Mouse (Mus musculus) midbrain, postnatal 0 days (tissue): ENCODE measurements around the gene B3gnt3. TPM values are rescaled to one million over a fixed set of nuclear protein-coding genes. Genes with fewer than 3 reads are reported as not detected.
A peak's percentile ranks its signal among the peaks of the same experiment; 100 is the strongest.

Experiments
- ATAC-seq: fragments of 200-750 bp; cut with Nextera tagmentation; 2 replicates; pipeline ENCODE4 v1.8.0; 2017; ENCODE audit warnings: moderate number of reproducible peaks, mild to moderate bottlenecking, moderate TSS enrichment, moderate library complexity; ENCODE audit not compliant: low FRiP score
- DNase-seq: peaks from one replicate; pipeline ENCODE4 v3.0.0-alpha.2; 2015; ENCODE audit warnings: low spot score
- H3K27ac ChIP-seq: fragments of 300-500 bp; sonication (generic); 2 replicates; pipeline ENCODE4 v1.5.1; 2014; ENCODE audit warnings: low read depth, mild to moderate bottlenecking, low read length, mixed read lengths
- H3K27me3 ChIP-seq: fragments of 300-500 bp; sonication (generic); 2 replicates; pipeline ENCODE4 v1.6.1; 2014; ENCODE audit warnings: low read length, control low read depth, mixed read lengths; ENCODE audit not compliant: insufficient read depth
- H3K36me3 ChIP-seq: fragments of 300-500 bp; sonication (generic); 2 replicates; pipeline ENCODE4 v1.6.1; 2014; ENCODE audit warnings: low read length, control low read depth, mixed read lengths; ENCODE audit not compliant: insufficient read depth
- H3K4me1 ChIP-seq: fragments of 300-500 bp; sonication (generic); 2 replicates; pipeline ENCODE4 v1.6.1; 2014; ENCODE audit warnings: mild to moderate bottlenecking, control low read depth, antibody characterized with exemption, low read length, mixed read lengths; ENCODE audit not compliant: insufficient read depth
- H3K4me2 ChIP-seq: fragments of 300-500 bp; sonication (generic); 2 replicates; pipeline ENCODE4 v1.6.1; 2014; ENCODE audit warnings: low read depth, mild to moderate bottlenecking, low read length, mixed read lengths; ENCODE audit not compliant: poor library complexity, severe bottlenecking
- H3K4me3 ChIP-seq: fragments of 300-500 bp; sonication (generic); 2 replicates; pipeline ENCODE4 v1.5.1; 2014; ENCODE audit warnings: low read depth, mild to moderate bottlenecking, low read length, moderate library complexity
- H3K9ac ChIP-seq: fragments of 300-500 bp; sonication (generic); replicated peaks from 2 replicates; pipeline ENCODE4 v1.6.1; 2014; ENCODE audit warnings: mild to moderate bottlenecking, low read length, moderate library complexity, mixed read lengths; ENCODE audit not compliant: poor library complexity, severe bottlenecking
- H3K9me3 ChIP-seq: fragments of 300-500 bp; sonication (generic); 2 replicates; pipeline ENCODE4 v1.6.1; 2016; ENCODE audit warnings: low read length, control low read depth
- CTCF ChIP-seq: IDR thresholded peaks from 2 replicates; pipeline ENCODE4 v1.5.1; 2016; ENCODE audit warnings: antibody characterized with exemption, mild to moderate bottlenecking
- WGBS: fragments of 180-500 bp; shearing (Covaris S2); extraction: QIAGEN DNeasy Blood & Tissue Kit; methylation state at CpG from one replicate; pipeline ENCODE4 v1.1.7; 2014; 5-methylcytosine and 5-hydroxymethylcytosine counted together
- polyA plus RNA-seq: library from polyadenylated mRNA; unstranded; fragments of >200 nt; fragmentation: Nextera tagmentation; extraction: Ambion mirVana; gene quantifications from 2 replicates; pipeline ENCODE4 v1.2.1, GENCODE M21; 2015
- total RNA-seq: library from RNA; depleted of rRNA; stranded (reverse); fragments of >200 nt; gene quantifications from 2 replicates; pipeline ENCODE4 v1.2.3, GENCODE M21; 2014

B3gnt3 gene
- total and polyA plus RNA-seq, 2 experiments from 2014 or later, result 0.31 to 1.6 TPM

DNA sequence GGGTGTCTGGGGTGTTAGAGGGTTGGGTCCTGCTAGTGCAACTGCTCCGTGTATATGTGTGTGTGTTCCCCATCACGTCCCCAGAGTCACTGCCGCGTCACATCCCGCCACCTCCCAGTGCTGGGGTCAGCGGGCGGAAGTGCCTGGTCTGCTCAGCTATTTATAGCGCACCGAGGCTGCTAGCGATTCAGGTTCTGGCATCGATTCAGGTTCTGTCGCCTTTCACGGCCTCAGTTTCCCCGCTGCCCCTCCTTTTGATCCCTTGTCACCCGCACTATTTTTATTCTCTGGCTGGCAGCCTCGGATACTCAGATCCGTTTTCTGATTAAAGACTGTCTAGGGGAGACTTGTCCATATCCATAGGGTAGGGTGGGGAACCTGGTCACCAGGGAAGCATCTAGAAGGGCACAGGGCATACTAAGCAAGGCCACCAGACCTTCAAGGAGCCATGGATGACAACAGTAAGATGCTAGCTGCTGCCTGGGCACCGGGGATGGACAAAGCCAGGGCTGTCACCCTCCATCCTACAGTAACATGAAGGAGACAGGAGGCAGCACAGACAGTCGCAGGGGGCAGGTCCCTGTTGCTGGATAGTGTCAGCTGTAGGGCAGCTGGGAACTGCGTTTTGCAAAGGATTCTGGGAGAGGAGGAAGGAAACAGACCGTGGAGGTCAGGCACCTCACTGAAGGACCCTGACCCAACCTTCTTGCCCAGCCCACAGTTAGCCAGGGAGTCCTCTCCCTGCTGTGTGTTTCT, 33.2 kb downstream of the B3gnt3 start:
- H3K4me1 ChIP-seq, result peaks cover 17% of the 10 kb centered on the region; the same call in 1 of the 2 replicates
- DNase-seq, result peak; percentile 37
- 0 out of 2 replicates have a peak overlapping the region, but pooled peaks have one; percentile 12 for H3K27ac ChIP-seq
- ATAC-seq, result no peak
- no peaks in the 10 kb centered on the region for H3K9me3 ChIP-seq
- H3K9ac ChIP-seq, result peak overlapping the region; percentile 29; the same call in 1 of the 2 replicates
- peak overlapping the region; percentile 1; the same call in 1 of the 2 replicates for H3K4me3 ChIP-seq
- TF ChIP-seq CTCF, result no peak
- H3K36me3 ChIP-seq, result peaks cover 17% of the 10 kb centered on the region
- WGBS, result 9% methylated on average over 21 of the region's 21 CpGs
- no peaks in the 10 kb centered on the region for H3K27me3 ChIP-seq
- H3K4me2 ChIP-seq, result peak overlapping the region; percentile 26

- no peak for TF ChIP-seq CTCF
- peaks cover 25% of the 10 kb centered on the region for H3K36me3 ChIP-seq
- WGBS, result 44% methylated on average over 5 of the region's 5 CpGs
- H3K27ac ChIP-seq, result no peak overlapping the region
- DNase-seq (no peak), ATAC-seq (no peak)
- no peak overlapping the region for H3K4me2 ChIP-seq
- no peaks in the 10 kb centered on the region for H3K9me3 ChIP-seq
- no peaks in the 10 kb centered on the region for H3K27me3 ChIP-seq
- H3K9ac ChIP-seq, result peak overlapping the region; percentile 44
- peaks cover 17% of the 10 kb centered on the region; the same call in 1 of the 2 replicates for H3K4me1 ChIP-seq
- no peak overlapping the region for H3K4me3 ChIP-seq
Observed at GRCm38 (mm10) chr8:71667256-71667655, 34.3 kb downstream of the B3gnt3 start.

- Histone ChIP-seq H3K4me1 (peaks cover 17% of the 10 kb centered on the region; the same call in 1 of the 2 replicates), H3K4me3 (no peak overlapping the region), H3K27me3 (no peaks in the 10 kb centered on the region), H3K9me3 (no peaks in the 10 kb centered on the region), H3K36me3 (peaks cover 29% of the 10 kb centered on the region), H3K9ac (peak overlapping the region; percentile 44; the same call in 1 of the 2 replicates), H3K4me2 (no peak overlapping the region), H3K27ac (no peak overlapping the region)
- ATAC-seq (no peak), DNase-seq (no peak)
- WGBS, result 22% methylated on average over 1 of the region's 1 CpGs
- TF ChIP-seq CTCF, result no peak
Observed at GRCm38 (mm10) chr8:71666855-71667254, 34.7 kb downstream of the B3gnt3 start.

DNA sequence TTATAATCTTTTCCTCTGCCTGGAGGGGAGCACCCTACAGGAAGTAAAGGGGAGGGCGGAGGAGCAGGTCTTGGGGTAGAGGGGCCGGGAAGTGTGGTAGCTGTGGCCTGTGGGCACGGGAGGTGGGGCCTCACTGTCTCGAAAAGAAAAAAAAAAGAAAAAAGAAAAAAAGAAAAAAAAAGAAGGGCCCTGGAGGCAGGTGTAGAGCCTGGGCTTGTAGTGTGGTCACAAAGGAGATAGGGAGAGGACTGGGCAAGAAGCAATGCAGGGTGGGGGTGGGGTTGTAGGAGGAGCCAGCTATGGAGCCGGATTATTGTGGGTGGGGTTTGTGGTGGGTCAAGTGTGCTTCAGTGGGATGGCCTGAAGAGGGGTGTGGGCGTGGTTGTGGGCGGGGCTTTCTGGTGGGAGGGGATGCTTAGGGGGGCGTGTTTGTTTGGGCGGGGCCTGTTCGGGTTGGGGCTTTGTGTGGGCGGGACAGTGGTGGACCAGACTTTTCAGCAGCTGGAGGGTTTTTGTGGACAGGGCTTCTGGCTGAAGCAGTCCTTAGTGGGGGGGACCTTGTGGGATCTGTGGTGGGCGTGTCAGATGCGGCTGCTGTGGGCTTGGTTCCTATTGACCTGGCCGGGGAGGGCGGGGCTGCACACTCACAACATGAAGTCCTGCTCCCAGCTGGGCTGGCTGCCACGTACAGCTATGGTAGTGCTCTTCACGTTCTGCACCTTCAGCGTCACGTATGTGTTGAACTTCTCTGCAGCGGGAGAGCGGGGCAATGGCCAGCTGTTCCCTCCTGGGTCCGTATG, 36.1 kb downstream of the B3gnt3 start:
- peak; percentile 40 for DNase-seq
- Histone ChIP-seq H3K36me3 (peaks cover 33% of the 10 kb centered on the region), H3K4me1 (peaks cover 17% of the 10 kb centered on the region; the same call in 1 of the 2 replicates), H3K9ac (no peak overlapping the region), H3K27ac (no peak overlapping the region), H3K27me3 (no peaks in the 10 kb centered on the region), H3K9me3 (no peaks in the 10 kb centered on the region), H3K4me2 (peak overlapping the region; percentile 9; the same call in 1 of the 2 replicates), H3K4me3 (no peak overlapping the region)
- no peak for TF ChIP-seq CTCF
- no peak for ATAC-seq
- WGBS, result 10% methylated on average over 20 of the region's 22 CpGs

GRCm38 (mm10) chr8:71660325-71661120, 41.1 kb downstream of the B3gnt3 start:
- ATAC-seq (peak; percentile 34), DNase-seq (peak; percentile 92)
- Histone ChIP-seq H3K27ac (no peak overlapping the region), H3K9me3 (no peaks in the 10 kb centered on the region), H3K4me2 (no peak overlapping the region), H3K36me3 (peaks cover 56% of the 10 kb centered on the region), H3K4me3 (no peak overlapping the region), H3K9ac (no peak overlapping the region), H3K27me3 (no peaks in the 10 kb centered on the region; the same call in 1 of the 2 replicates), H3K4me1 (no peaks in the 10 kb centered on the region)
- WGBS, result 10% methylated on average over 36 of the region's 36 CpGs
- TF ChIP-seq CTCF, result peak; percentile 95
